Mouse (Mus musculus): ENCODE measurements around the gene Crisp1.

GRCm38 (mm10) chr17:40252487-40252886 lies 66.5 kb downstream of the Crisp1 start:
- no peak for TF ChIP-seq ELF1 (IDR thresholded peaks at IDR 0.05; ENCODE audit: low read depth, low read length)
- no peak for TF ChIP-seq CTCF (IDR thresholded peaks at IDR 0.05 in 2 of 3, conservative IDR thresholded peaks at IDR 0.05 in 1 of 3; ENCODE audit: control insufficient read depth in 1 of 3, insufficient read depth in 1 of 3, low read depth in 2 of 3, low read length in 3 of 3, poor library complexity in 1 of 3, severe bottlenecking in 1 of 3)
- no peak for TF ChIP-seq MAX (IDR thresholded peaks at IDR 0.05; ENCODE audit: low read length)
- TF ChIP-seq TBP (IDR thresholded peaks at IDR 0.05; ENCODE audit: low read depth, low read length) = no peak
- no peak for TF ChIP-seq POLR2A (IDR thresholded peaks at IDR 0.05; ENCODE audit: control insufficient read depth in 1 of 2, insufficient read depth in 1 of 2, low read depth in 1 of 2, low read length in 2 of 2, poor library complexity in 1 of 2)
- no peak for TF ChIP-seq USF1 (IDR thresholded peaks at IDR 0.05; ENCODE audit: low read depth, low read length)
- TF ChIP-seq RCOR1 (IDR thresholded peaks at IDR 0.05; ENCODE audit: low read depth, low read length) = no peak
